Mouse (Mus musculus) yolk sac, embryonic 10.5 days (tissue): ENCODE measurements around the gene Golgb1.
A peak's percentile ranks its signal among the peaks of the same experiment; 100 is the strongest.

Experiments used
- DNase-seq: peaks from one replicate; pipeline ENCODE4 v3.0.0-alpha.2; 2017; ENCODE audit warnings: low spot score

Gene Golgb1

DNA sequence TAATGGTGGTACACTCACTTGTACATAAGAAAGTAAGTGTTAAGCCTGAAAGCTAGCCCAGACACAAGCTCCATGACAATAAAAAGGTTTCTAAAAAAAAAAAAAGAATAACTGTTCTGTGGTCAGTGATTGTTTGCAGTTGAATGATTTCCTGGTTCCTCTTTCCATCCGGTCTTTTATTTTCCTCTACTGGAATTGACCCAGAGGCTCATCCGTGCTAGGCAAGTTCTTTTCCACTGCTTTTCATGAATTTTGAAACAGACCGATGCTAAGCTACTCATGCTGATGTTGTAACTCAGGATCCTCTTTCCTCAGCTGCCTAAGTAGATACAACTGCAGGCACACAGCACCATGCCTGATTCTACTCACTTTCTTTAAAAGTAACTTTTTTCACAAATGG is 45.5 kb downstream of the Golgb1 start:
- no peak for DNase-seq

DNA sequence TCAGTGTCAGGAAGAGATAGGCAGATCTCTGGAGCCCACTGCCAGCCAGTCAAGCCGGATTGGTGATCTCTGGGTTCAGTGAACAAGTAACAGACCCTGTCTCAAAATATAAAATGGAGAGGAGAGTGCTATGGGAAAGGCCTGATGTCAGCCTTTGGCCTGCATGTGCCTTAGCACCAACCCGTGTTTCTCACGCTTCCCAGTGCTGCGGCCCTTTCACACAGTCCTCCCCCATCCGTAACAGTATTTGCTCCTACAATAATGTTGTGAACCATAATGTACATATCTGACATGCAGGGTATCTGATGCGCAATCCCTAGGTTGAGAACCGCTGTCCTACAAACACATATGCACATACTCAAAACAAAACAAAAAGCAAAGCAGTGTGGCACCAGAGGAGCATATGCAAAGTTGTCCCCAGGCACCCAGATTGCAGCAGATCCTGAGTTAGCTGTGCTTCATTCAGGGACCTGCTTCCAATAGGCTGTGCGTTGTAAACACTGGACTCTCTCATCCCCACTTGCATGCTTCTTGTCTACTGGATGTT is 46.2 kb downstream of the Golgb1 start:
- no peak for DNase-seq

DNA sequence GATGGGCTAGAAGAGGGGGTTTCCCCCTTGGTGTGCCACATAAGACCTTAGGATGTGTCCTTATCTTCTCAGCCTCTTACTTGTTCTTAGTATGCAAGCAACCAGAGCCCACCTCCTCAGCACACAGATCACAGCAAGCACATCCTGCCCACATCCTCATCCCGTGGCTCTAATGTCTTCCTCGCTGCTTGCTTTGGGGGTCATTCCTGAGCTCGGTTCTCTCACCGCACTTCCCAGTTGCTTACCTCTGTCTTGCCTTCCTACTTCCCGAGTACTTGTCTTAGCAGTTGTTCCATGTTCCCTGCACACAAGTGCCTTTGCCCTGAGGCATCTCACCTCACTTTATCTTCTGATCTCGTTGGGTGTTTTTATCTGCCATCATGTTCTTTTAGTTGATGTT is 47.0 kb downstream of the Golgb1 start:
- DNase-seq, result no peak

DNA sequence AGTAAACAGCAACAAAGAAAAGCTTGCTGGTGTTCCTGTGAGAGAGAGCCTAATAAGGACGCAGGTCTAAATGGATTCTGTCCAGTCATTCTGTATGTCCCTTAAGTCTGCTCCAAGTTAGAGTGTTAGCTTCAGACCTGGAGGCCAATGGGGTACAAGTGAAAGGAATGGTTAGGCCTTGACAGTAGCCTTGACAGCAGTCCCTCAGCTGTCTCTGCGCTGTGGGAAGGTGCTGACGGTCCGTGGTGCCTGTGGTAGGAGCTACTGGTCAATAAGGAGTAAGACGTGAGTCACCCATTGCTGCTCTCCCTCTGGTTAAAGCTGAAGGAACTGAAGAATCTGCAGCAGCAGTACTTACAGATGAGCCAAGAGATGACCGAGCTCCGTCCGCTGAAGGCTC is 49.4 kb downstream of the Golgb1 start:
- DNase-seq, result no peak

DNA sequence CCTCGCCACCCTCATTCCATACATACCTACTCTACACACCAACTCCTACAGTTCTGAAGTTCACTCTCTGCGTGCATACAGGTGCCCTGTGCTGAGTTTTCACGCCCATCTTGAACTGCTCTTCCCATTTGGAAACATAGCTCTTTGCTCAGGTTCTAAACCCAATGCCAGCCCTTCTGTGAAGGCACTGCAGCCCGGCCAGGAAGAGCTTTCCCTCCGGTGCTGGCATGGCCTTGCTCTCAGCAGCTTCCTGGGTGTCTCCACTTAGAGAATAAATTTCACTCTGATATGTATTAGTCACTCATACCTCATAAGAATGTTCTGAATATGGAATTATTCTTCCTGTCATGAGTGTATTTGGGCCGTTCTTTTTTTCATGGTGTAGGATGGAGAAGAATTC is 50.4 kb downstream of the Golgb1 start:
- no peak for DNase-seq

DNA sequence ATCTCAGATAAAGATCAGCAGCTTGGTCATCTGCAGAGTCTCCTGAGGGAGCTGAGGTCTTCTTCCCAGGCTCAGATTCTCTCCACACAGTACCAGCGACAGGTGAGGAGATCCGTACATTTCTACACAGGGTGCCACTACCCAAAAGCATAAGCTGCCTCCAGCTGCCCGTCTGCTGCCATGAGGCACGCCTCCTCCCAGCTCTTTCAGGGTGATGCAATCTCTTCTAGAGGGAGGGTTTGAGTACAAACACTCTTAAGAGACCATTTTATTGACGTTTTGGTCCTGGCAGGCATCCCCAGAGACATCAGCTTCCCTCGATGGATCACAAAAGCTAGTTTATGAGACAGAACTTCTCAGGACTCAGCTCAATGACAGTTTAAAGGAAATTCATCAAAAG is 50.9 kb downstream of the Golgb1 start:
- DNase-seq, result no peak

DNA sequence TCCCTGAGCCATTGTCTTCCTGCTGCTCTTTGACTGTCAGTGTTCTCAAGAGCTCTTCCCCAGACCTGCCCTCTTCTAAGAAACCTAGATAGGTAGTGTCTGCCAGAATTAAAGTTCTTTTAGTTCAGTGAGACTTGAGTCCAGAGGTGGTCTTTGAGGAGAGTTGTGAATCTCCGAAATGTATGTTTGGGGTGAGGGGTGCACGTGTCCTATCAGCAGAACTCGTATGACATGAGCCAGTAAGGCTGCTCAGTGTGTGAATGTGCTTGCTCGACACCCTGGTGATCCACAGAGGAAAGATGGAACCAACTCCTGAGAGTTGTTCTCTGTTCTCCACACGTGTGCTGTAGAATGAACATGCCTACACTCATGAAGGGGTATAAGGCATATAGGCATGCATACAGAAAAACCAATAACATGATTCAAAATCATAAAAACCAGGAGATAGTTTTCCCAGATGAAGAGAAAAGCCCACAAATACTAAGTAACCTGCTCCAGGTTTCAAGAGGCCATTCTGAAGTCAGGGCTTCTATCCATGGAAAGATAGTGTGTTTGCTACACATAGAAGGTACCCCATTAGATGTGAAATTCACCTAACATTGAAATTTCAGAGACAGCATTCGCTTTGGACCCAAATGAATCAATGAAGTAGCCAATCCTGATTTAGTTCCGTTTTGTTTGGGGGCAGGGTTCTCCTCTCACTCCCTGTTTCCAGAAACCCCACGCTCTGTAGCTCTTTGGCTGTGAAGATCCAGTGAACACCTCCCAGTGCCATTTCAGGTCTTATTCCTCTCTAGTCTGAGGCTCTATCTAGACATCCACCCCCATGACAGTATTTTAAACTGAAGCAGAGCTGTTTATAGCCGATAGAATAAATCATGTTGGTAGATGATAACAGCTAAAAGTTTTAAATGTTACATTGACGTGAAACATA is 51.8 kb downstream of the Golgb1 start:
- DNase-seq, result no peak

DNA sequence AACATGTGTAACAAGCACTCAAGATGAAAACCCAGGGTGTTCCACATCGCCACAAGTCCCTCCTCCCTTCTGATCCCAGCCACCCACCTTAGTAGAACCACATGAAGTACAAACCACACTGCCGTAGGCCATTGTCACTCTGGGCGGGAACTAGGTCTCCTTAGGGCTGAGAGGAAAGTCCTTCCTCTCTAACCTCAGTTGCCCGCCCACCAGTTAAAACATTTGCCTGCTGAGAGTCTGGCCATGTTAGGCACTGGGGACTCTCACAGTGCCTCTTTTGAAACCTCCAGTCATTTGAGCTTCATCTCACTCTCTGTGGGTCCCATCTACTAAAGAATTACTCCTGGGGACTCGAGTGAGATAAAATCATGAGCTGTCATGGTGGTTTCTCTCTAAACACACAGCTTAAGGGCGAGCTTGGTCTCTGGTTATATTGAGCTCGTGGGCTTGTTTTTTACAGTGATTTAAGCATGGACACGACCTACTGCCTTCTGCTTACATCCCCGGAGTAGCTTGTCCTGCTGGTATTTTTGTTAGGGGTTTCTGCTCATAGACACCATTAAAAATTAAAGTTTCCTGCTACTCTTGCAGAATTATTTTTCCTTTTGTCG is 52.7 kb downstream of the Golgb1 start:
- no peak for DNase-seq

DNA sequence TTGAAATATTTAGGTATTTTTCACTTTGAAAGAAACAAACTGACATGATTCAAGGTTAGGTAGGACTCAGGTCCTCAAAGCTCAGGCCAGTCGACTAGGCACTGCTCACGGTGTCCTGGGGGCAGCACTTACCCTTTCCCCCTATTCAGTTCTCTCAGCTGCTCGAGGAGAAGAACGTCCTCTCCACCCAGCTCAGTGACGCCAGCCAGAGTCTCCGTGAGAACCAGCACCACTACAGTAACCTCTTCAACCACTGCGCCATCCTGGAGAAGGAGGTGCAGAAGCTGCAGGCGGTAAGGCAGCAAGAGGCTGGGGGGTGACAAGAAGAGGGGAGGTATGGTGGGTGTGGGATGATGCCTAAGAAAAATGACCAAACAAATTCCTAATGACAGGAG is 53.2 kb downstream of the Golgb1 start:
- DNase-seq, result no peak

DNA sequence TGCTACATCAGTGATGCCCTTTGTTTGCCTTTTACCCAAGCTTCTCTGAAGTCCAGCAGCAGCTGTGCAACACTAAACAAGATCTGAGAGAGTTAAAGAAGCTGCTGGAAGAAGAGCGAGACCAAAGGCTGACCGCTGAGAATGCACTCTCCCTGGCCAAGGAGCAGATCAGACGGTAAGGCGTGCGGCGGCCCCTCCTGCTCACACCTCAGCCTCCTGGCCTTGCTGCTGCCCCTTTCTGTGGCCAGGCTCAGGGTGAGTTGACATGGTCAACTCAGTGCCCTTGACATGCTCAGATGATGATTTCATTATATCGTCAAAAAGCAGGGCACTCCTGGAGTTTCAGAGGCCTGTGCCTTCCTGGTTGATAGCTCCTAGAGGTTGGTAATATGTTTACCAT is 54.3 kb downstream of the Golgb1 start:
- DNase-seq, result no peak

DNA sequence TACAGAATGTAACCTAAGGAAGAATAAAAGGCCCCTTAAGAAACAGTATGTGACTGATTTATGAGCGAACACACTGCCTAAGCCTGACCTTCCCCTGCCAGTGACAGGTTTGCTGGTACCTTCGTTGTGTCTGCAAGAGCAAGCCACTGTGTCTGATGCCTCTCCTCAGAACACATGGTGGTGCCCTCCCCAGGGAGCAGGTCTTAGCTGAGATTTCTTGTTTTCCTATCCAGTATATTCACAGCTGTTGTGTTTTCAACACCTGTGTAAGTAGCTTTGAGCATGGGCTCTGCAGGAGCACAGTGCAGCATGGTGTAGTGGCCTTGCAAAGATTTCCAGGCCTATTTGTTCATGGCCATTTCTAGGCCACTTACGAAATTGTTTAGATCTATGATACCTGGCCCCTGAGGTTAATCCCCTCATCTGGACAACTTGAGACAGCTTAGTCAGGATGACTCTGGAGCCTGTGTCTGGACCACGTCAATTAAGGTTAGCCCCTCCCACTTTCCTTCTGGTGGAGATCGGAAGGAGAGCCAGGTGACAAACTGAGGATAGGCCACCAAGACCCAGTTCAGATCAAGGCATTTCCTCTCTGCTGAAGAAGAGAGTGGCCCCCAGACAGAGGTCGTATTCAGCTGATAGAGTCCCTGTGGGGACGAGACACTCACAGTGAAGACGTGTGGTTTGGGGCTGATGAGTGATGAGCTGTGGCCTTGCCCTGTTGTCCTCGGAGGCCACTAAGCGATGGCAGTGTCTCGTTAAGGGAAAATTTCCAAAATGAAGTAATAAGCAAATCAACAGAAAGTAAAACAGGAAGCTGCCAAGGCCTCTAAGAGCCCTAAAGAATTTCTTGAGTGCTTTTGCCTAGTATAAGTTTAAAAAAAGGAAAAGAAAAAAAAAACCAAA is 55.5 kb downstream of the Golgb1 start:
- no peak for DNase-seq

DNA sequence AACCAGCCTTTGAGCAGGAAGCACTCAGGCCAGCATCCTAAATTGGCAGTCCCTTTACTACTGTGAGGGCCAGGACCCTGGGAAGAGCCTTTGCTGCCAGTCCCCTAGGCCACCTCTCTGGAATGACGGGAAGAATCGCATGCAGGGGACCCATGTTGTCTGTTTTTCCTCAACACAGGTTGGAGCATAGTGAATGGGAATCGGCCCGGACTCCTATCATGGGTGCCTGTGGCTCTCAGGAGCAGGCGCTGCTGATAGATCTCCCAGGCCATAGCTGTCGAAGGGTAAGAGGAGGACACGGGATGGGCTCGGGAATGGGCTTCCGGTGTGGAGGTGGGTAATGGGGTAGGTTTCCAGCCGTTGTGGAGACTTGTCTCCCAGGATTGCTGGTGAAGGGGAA is 56.4 kb downstream of the Golgb1 start:
- DNase-seq, result no peak

DNA sequence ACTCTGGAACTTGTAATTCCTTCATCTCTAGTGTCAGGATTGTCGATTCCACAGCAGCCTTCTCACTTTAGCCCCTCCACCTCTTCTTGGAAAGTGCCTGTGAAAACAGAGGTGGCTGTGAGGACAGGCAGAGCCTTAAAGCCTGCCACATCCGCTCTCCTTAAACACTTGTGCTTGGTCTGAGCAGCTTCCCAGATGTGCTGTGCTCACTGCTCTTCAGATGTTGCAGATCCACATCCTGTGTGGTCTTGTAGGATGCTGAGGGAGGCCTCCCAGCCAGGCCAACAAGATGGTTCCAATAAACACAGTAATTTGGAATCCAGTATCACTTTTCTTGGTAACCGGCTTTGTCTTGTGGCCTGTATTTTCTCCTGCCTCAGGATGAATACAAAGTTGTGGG is 57.0 kb downstream of the Golgb1 start:
- DNase-seq, result no peak

DNA sequence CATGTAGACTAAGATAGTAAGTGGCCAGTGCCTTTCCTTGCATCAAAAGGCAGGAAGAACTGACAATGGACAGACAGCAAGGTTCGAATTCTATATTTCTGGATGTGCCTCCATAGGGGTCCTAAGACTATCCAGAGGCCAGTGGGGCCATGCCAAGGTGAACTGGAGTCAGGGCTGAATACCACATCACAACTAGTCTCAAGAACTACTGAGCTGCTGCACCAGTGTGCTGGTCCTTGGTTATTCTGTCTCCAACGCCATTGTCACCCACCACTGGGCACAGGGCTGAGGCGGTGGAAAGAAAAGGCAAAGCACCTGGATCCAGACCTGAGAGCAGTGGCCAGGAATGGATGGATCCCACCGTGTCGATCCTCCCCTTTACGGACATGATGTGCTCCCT is 57.6 kb downstream of the Golgb1 start:
- no peak for DNase-seq

DNA sequence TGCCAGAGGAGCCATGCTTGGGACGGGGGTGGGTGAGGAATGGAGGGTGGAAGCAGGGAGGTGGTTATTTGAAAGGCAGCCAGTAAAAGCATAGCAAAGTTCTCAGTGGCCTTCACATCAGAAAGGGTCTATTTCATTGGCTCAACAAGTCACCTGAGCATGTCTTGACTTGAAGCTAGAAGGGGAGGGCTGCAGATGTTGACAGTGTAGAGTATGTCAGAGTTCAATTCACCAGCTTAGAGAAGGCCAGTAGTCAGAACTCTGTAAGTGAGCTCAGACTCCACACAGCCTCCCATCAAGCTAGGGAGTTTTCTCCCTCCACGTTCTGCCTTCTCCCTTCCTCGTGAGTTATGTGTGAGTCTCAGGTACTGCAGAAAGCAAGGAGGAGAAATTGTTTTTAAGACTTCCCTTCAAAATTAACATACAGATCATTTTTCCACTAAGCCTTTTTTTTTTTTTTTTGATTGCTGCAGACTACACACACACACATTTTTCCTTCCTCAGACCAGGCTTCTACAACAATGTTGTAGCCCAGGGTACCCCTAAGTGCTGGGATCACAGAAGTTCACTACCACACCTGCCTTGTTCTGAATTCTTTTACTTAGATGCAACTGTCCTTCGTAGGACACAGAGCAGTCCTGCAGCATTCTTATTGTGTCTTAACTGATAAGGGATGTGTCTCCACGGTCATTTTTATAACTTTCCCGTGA is 59.3 kb downstream of the Golgb1 start:
- peak; percentile 14 for DNase-seq

DNA sequence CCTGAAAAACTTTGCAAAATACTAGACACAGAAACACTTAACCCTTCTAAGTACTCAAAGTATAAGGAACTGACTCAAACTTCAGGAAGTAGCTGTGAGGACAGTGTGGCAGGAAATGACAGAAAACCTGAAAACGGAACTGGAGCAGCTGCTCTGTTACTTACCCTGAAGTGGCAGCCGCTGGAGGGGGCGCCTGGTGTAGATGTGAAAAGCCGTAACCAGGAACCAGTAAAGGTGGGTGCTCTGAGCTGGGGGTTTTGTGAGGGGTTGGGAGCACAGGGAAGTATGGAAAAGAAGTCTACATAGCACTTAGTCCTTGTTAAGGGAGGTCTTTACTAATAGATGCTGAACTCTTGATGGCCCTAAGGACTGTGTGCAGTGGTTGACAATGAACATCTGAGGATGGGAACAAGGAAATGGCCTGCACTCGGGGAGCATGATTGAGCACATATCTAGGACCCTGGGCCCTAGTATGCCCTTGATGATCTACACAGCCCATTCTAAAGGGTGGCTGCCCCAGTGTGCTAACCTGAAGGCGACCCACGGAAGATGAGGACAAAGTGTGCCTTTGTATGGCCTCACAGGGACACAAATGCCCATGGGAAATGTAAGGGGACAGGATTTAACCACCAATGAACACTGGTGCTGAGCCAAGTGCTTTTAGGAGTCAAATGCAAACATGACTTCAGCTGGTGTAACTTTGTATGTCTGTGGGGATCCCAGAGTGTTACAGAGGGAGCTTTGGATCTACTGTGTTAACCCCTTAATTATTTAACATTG is 60.1 kb downstream of the Golgb1 start, which contains the start of gene Hcls1:
TSS of gene Hcls1 (plus strand) at position 143 of the 780 bp plus-strand sequence.
- DNase-seq, result no peak

DNA sequence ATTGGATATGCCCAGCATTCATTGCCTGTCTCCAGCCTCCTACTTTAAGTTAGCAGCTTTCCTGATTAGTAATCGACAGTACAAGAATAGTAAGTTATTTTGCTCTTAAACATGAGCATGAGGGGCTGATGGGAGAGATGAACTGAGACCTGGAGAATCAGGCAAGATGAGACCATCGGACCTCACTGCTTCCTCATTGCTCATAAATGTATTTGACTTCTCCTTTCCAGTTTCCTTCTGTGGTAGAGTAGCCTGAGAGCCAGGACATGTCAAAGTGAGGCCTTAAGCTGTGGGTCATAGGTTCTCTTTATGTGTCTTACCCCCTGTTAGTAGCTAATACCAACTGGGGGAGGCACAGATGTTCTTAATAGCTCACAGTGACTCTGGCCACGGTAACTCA is 60.9 kb downstream of the Golgb1 start:
- no peak for DNase-seq

DNA sequence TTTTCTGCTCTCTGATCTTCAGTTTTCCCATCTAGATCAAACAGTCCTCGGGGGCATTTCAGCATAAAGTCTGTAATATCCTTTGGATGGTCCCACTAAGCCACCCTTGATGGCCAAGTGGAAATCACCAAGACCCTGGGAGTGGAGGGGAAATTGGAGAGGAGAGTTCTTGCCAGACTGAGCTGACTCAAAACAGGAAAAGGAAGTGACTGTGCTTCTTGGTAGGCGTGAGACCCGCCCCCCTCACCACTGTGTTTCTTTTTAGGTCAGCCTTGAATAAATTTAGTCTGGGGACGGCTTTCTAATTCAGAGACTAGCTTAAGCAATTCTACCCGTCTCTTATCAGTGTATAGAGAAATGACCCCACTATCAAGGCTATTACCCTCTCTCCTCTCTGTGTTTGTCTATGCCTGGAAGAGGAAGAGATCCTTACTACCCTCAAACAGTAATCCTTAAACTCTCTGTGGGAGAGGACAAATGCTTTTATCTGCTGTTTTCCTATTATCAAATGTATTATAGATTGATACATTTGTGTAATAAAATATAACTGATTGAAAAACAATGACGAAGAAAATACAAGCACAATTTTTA is 66.3 kb downstream of the Golgb1 start:
- DNase-seq, result no peak

DNA sequence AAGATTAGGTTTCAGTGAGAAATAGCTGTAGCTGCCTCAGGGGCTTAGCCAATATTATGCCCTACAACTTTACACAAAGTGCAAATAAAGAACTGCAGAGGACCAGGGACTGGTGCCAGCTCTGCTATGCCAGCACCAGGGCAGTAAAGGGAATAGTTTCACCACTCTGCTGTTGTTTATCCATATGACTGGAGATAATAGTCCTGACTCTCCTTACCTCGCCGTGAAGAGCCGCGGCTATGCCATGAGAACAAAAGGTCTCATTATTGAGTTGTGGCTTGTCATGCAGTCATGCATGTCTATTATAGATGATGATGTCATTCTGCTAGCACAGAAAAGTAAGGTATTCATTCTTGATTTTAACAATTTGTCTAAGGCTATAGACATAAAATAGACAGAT is 67.0 kb downstream of the Golgb1 start:
- DNase-seq, result no peak

DNA sequence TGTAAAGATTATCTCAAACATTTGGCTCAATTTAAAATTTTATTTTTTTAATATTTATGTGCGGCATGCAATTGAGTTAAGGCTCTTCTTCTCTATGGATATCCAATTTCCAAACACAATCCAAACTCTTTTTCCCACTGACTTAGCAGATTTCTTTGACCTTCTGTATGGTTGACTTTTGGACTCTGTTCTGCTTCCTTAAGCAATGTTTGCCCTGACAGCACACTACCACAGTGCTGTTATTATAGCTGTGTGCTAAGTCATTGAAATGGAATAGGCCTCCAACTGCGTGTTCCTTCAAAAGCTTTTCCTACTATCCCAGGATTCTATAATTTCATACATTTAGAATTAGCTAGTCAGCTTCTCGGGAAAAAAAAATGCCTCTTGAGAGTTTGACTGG is 68.7 kb downstream of the Golgb1 start:
- DNase-seq, result no peak
